Mouse (Mus musculus): Measurements from ENCODE around the gene Nckap5. TPM values are rescaled to one million over a fixed set of nuclear protein-coding genes. Genes with fewer than 3 reads are reported as not detected.

The Nckap5 gene
- polyA plus RNA-seq, 1 experiment from 2014 or later, result 3.2 TPM

- Histone ChIP-seq H3K4me2 (no peak overlapping the region), H3K4me3 (ENCODE audit: low read depth, low read length) (no peak overlapping the region), H3K36me3 (ENCODE audit: control insufficient read depth, insufficient read depth, low read length) (no peaks in the 10 kb centered on the region), H3K4me1 (ENCODE audit: control insufficient read depth, insufficient read depth, low read length) (no peaks in the 10 kb centered on the region), H3K9me3 (replicated peaks; ENCODE audit: control insufficient read depth, low read length) (no peaks in the 10 kb centered on the region), H3K27me3 (ENCODE audit: control insufficient read depth, insufficient read depth, low read length) (no peaks in the 10 kb centered on the region), H3K27ac (ENCODE audit: low read depth, low read length) (no peak overlapping the region), H3K9ac (ENCODE audit: low read depth, low read length) (no peak overlapping the region)
- ATAC-seq (replicated peaks; ENCODE audit: insufficient number of reproducible peaks, low FRiP score, low TSS enrichment), result no peak
- WGBS (ENCODE audit: insufficient replicate concordance), result 90% methylated on average over 10 of the region's 10 CpGs
Measured at GRCm38 (mm10) chr1:125925486-125925885, 905.1 kb downstream of the Nckap5 start.

DNA sequence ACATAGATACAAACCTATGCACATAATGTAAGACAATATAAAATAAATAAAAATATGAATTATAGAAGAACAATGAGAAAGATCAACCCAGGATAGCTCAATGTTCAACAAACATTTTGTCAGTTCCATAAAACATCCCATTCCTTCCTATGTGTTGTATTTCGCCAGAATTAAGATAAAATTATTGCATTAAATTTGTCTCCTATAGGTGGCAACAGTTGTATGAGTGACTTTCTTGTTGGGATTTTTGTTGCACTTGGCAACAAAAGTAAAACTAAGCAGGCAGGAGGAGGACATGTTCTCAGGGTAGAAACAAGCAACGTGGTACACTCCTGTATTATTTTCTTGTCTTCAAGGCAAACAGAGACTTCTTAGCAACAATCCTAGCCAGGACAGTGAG lies 907.5 kb downstream of the Nckap5 start:
- H3K27ac ChIP-seq (ENCODE audit: low read depth, low read length), result no peak overlapping the region
- no peak overlapping the region for H3K4me2 ChIP-seq
- 68% methylated on average over 2 of the region's 2 CpGs for WGBS (ENCODE audit: insufficient replicate concordance)

GRCm38 (mm10) chr1:125920696-125921095 lies 909.9 kb downstream of the Nckap5 start:
- H3K27ac ChIP-seq (ENCODE audit: low read depth, low read length), result no peak overlapping the region
- no peaks in the 10 kb centered on the region for H3K36me3 ChIP-seq (ENCODE audit: control insufficient read depth, insufficient read depth, low read length)
- H3K4me3 ChIP-seq (ENCODE audit: low read depth, low read length), result no peak overlapping the region
- no peaks in the 10 kb centered on the region for H3K4me1 ChIP-seq (ENCODE audit: control insufficient read depth, insufficient read depth, low read length)
- no peaks in the 10 kb centered on the region for H3K9me3 ChIP-seq (replicated peaks; ENCODE audit: control insufficient read depth, low read length)
- H3K9ac ChIP-seq (ENCODE audit: low read depth, low read length), result no peak overlapping the region
- no peak for ATAC-seq (replicated peaks; ENCODE audit: insufficient number of reproducible peaks, low FRiP score, low TSS enrichment)
- H3K4me2 ChIP-seq, result no peak overlapping the region
- H3K27me3 ChIP-seq (ENCODE audit: control insufficient read depth, insufficient read depth, low read length), result peaks cover under 1% of the 10 kb centered on the region; the same call in 1 of the 2 replicates
- 85% methylated on average over 3 of the region's 3 CpGs for WGBS (ENCODE audit: insufficient replicate concordance)

More for the DNA sequence above, 907.5 kb downstream of the Nckap5 start:
- H3K36me3 ChIP-seq (ENCODE audit: control insufficient read depth, insufficient read depth, low read length), result no peaks in the 10 kb centered on the region
- no peaks in the 10 kb centered on the region for H3K27me3 ChIP-seq (ENCODE audit: control insufficient read depth, insufficient read depth, low read length)
- H3K9me3 ChIP-seq (replicated peaks; ENCODE audit: control insufficient read depth, low read length), result no peaks in the 10 kb centered on the region
- no peak overlapping the region for H3K9ac ChIP-seq (ENCODE audit: low read depth, low read length)
- H3K4me3 ChIP-seq (ENCODE audit: low read depth, low read length), result no peak overlapping the region
- ATAC-seq (replicated peaks; ENCODE audit: insufficient number of reproducible peaks, low FRiP score, low TSS enrichment), result no peak
- no peaks in the 10 kb centered on the region for H3K4me1 ChIP-seq (ENCODE audit: control insufficient read depth, insufficient read depth, low read length)

DNA sequence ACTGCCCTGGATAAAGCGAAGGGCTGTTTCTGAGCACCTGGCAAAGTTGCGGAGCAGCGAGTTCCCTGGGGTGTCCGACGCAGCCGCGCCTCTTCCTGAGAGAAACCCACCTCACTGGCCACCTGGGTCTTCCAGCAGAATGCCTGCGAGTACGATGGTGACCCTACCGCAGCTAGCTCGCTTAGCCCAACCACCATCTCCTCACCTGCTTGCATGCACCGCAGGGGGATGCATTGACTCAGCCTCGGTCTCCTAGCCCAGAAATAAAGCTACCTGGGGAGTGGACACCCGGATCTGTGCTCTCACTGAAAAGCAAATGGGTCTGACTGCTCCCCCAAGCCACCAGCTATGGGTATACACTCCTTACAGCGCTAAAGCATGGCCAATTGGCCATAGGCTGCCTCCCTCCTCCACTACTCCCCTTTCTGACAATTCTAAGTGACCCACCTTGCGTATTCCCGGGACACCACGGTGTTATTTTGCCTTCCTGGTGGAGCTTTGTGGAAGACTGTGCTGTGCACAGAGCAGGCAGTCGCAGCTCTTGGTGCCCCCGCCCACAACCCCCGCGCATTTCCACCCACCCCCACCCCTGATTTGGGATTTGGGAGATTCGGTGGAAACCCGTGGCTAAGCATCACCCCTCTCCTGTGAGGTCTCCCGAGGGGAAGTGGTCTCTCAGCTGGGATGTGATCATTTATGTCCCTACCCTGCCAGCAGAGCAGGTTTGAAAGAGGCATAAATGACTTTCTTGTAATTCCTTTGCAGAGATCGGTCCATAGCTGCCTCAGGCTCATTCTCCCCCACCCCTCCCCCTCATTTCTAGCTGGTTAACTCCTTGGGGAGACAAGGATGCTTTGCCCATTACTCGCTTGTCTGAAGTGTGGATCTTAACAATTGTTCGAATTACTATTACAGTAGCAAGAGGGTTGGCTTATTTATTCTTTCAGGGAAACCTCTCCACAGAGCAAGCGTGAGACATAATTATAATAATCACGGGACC lies 917.7 kb downstream of the Nckap5 start, which contains the start of gene Lypd1:
Gene Lypd1 (minus strand): TSS at position 501 of the 1,000 bp plus-strand sequence.
- Histone ChIP-seq H3K9ac (ENCODE audit: low read depth, low read length) (peak within 1 kb of the TSS; percentile 49; the same call in 1 of the 2 replicates), H3K27ac (ENCODE audit: low read depth, low read length) (no peak within 1 kb of the TSS), H3K4me1 (ENCODE audit: control insufficient read depth, insufficient read depth, low read length) (peaks cover 17% of the 10 kb centered on the region), H3K4me3 (ENCODE audit: low read depth, low read length) (peak within 1 kb of the TSS; percentile 53), H3K4me2 (peak within 1 kb of the TSS; percentile 96), H3K36me3 (ENCODE audit: control insufficient read depth, insufficient read depth, low read length) (no peaks in the 10 kb centered on the region), H3K9me3 (replicated peaks; ENCODE audit: control insufficient read depth, low read length) (no peaks in the 10 kb centered on the region), H3K27me3 (ENCODE audit: control insufficient read depth, insufficient read depth, low read length) (peaks cover 34% of the 10 kb centered on the region)
- no peak for ATAC-seq (replicated peaks; ENCODE audit: insufficient number of reproducible peaks, low FRiP score, low TSS enrichment)
- 6% methylated on average over 30 of the region's 30 CpGs for WGBS (ENCODE audit: insufficient replicate concordance)

DNA sequence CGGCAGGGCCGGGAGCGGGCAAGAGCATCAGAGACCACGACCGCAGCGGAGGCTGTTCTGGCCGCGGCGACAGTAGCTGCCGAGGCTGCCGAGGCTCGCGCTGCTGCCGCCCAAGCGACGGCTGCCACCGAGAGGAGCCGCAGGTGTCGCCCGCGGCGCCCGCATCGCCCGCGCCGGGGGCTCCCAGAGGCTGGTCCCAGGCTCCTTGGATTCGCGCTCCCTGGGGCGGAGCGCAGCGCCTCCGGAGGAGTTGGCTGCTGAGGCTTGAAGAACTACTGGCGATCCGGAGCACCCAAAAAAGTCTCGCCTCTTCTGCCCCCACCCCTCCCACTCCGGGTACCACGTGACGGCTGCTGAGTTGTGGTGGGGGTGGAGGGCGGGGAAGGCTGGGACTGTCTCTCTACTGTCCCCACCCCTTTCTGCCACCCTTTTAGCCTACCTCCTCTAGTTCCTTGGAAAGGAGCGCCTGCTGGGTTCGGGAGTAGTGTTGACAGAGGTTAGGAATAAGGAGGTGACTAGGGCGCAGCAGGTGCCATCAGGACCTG lies 918.6 kb downstream of the Nckap5 start:
- Histone ChIP-seq H3K4me1 (ENCODE audit: control insufficient read depth, insufficient read depth, low read length) (peaks cover 17% of the 10 kb centered on the region), H3K9me3 (replicated peaks; ENCODE audit: control insufficient read depth, low read length) (no peaks in the 10 kb centered on the region), H3K27me3 (ENCODE audit: control insufficient read depth, insufficient read depth, low read length) (peaks cover 34% of the 10 kb centered on the region), H3K27ac (ENCODE audit: low read depth, low read length) (no peak overlapping the region), H3K9ac (ENCODE audit: low read depth, low read length) (peak overlapping the region; percentile 49; the same call in 1 of the 2 replicates), H3K4me2 (peak overlapping the region; percentile 96), H3K36me3 (ENCODE audit: control insufficient read depth, insufficient read depth, low read length) (no peaks in the 10 kb centered on the region), H3K4me3 (ENCODE audit: low read depth, low read length) (peak overlapping the region; percentile 53)
- ATAC-seq (replicated peaks; ENCODE audit: insufficient number of reproducible peaks, low FRiP score, low TSS enrichment), result peak; percentile 20; the same call in 1 of the 2 replicates
- WGBS (ENCODE audit: insufficient replicate concordance), result under 1% methylated on average over 42 of the region's 43 CpGs

- peak overlapping the region; percentile 49; the same call in 1 of the 2 replicates for H3K9ac ChIP-seq (ENCODE audit: low read depth, low read length)
Measured at GRCm38 (mm10) chr1:125911337-125911900, 919.2 kb downstream of the Nckap5 start.

DNA sequence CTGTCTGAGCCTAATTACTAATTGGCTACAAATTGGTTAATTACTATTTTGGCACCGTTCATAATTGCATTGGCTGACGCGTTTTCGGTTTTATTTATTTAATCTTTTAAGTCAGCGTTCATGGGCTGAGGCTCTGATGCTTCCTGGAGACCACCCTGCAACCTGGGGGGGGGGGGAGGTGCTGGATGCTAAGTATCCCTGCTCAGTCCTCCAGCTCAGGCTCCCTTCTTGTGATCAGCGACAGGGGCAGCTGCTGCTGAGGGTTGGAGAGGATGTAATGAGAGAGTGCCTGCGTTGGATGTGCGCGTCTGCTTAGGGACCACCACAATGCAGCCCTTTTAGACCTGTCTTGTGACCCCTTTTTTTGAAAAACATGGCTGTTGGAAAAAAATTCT lies 919.7 kb downstream of the Nckap5 start:
- peaks cover 34% of the 10 kb centered on the region for H3K27me3 ChIP-seq (ENCODE audit: control insufficient read depth, insufficient read depth, low read length)
- H3K4me2 ChIP-seq, result peak overlapping the region; percentile 96
- H3K9me3 ChIP-seq (replicated peaks; ENCODE audit: control insufficient read depth, low read length), result no peaks in the 10 kb centered on the region
- H3K4me3 ChIP-seq (ENCODE audit: low read depth, low read length), result peak overlapping the region; percentile 53
- no peak overlapping the region for H3K9ac ChIP-seq (ENCODE audit: low read depth, low read length)
- WGBS (ENCODE audit: insufficient replicate concordance), result 4% methylated on average over 9 of the region's 9 CpGs
- ATAC-seq (replicated peaks; ENCODE audit: insufficient number of reproducible peaks, low FRiP score, low TSS enrichment), result 0 out of 2 replicates have a peak, but pooled peaks have one; percentile 29
- H3K36me3 ChIP-seq (ENCODE audit: control insufficient read depth, insufficient read depth, low read length), result no peaks in the 10 kb centered on the region
- peaks cover 17% of the 10 kb centered on the region for H3K4me1 ChIP-seq (ENCODE audit: control insufficient read depth, insufficient read depth, low read length)
- H3K27ac ChIP-seq (ENCODE audit: low read depth, low read length), result no peak overlapping the region

More at GRCm38 (mm10) chr1:125911337-125911900, 919.2 kb downstream of the Nckap5 start:
- peak; percentile 46; the same call in 1 of the 2 replicates for ATAC-seq (replicated peaks; ENCODE audit: insufficient number of reproducible peaks, low FRiP score, low TSS enrichment)
- H3K27ac ChIP-seq (ENCODE audit: low read depth, low read length), result no peak overlapping the region
- H3K4me2 ChIP-seq, result peak overlapping the region; percentile 96
- no peaks in the 10 kb centered on the region for H3K9me3 ChIP-seq (replicated peaks; ENCODE audit: control insufficient read depth, low read length)
- 1% methylated on average over 35 of the region's 35 CpGs for WGBS (ENCODE audit: insufficient replicate concordance)
- H3K36me3 ChIP-seq (ENCODE audit: control insufficient read depth, insufficient read depth, low read length), result no peaks in the 10 kb centered on the region
- H3K4me1 ChIP-seq (ENCODE audit: control insufficient read depth, insufficient read depth, low read length), result peaks cover 17% of the 10 kb centered on the region
- H3K4me3 ChIP-seq (ENCODE audit: low read depth, low read length), result peak overlapping the region; percentile 53
- peaks cover 34% of the 10 kb centered on the region for H3K27me3 ChIP-seq (ENCODE audit: control insufficient read depth, insufficient read depth, low read length)

GRCm38 (mm10) chr1:125910211-125910870 lies 920.3 kb downstream of the Nckap5 start:
- H3K9me3 ChIP-seq (replicated peaks; ENCODE audit: control insufficient read depth, low read length), result no peaks in the 10 kb centered on the region
- H3K36me3 ChIP-seq (ENCODE audit: control insufficient read depth, insufficient read depth, low read length), result no peaks in the 10 kb centered on the region
- peak overlapping the region; percentile 53; the same call in 1 of the 2 replicates for H3K4me3 ChIP-seq (ENCODE audit: low read depth, low read length)
- H3K4me2 ChIP-seq, result peak overlapping the region; percentile 96
- H3K27me3 ChIP-seq (ENCODE audit: control insufficient read depth, insufficient read depth, low read length), result peaks cover 31% of the 10 kb centered on the region
- H3K9ac ChIP-seq (ENCODE audit: low read depth, low read length), result no peak overlapping the region
- no peak; the same call in 1 of the 2 replicates for ATAC-seq (replicated peaks; ENCODE audit: insufficient number of reproducible peaks, low FRiP score, low TSS enrichment)
- H3K4me1 ChIP-seq (ENCODE audit: control insufficient read depth, insufficient read depth, low read length), result peaks cover 17% of the 10 kb centered on the region
- 11% methylated on average over 14 of the region's 14 CpGs for WGBS (ENCODE audit: insufficient replicate concordance)
- no peak overlapping the region for H3K27ac ChIP-seq (ENCODE audit: low read depth, low read length)
